Mouse (Mus musculus) activated CD4-positive, CD25-positive, alpha-beta regulatory T cell, adult 4 months (primary cell): ENCODE data around the gene Lrrc28. TPM values are rescaled to one million over a fixed set of nuclear protein-coding genes. Genes with fewer than 3 reads are reported as not detected.

Source experiments
- ATAC-seq: one replicate; pipeline ENCODE4 v1.8.0; 2017
- polyA plus RNA-seq, 2 experiments: library from polyadenylated mRNA; unstranded; fragments of 100-300 nt; shearing (Covaris generic); gene quantifications; one replicate each; pipeline ENCODE4 v1.2.1; 2017

The Lrrc28 gene
- polyA plus RNA-seq, 2 experiments from 2014 or later: 18.4 to 20.6 TPM

- ATAC-seq: no peak
Measured at GRCm38 (mm10) chr7:67592670-67593069, 52.4 kb downstream of the Lrrc28 start.

GRCm38 (mm10) chr7:67588743-67589142 lies 56.3 kb downstream of the Lrrc28 start:
- ATAC-seq: no peak

- ATAC-seq: no peak
Measured at GRCm38 (mm10) chr7:67586479-67586878, 58.6 kb downstream of the Lrrc28 start.

- ATAC-seq: no peak
Measured at GRCm38 (mm10) chr7:67583852-67584251, 61.2 kb downstream of the Lrrc28 start.

GRCm38 (mm10) chr7:67578783-67579482 lies 66.1 kb downstream of the Lrrc28 start:
- no peak for ATAC-seq

- no peak for ATAC-seq
Measured at GRCm38 (mm10) chr7:67578044-67578443, 67.0 kb downstream of the Lrrc28 start.

GRCm38 (mm10) chr7:67566510-67567237 lies 78.4 kb downstream of the Lrrc28 start:
- no peak for ATAC-seq

- no peak for ATAC-seq
Measured at GRCm38 (mm10) chr7:67565132-67565531, 79.9 kb downstream of the Lrrc28 start.

- ATAC-seq: no peak
Measured at GRCm38 (mm10) chr7:67562176-67562575, 82.9 kb downstream of the Lrrc28 start.

GRCm38 (mm10) chr7:67559486-67559885 lies 85.6 kb downstream of the Lrrc28 start:
- no peak for ATAC-seq

GRCm38 (mm10) chr7:67558230-67558629 lies 86.8 kb downstream of the Lrrc28 start:
- no peak for ATAC-seq

GRCm38 (mm10) chr7:67554863-67555262 lies 90.2 kb downstream of the Lrrc28 start:
- no peak for ATAC-seq

- ATAC-seq: no peak
Measured at GRCm38 (mm10) chr7:67551242-67551641, 93.8 kb downstream of the Lrrc28 start.

- ATAC-seq: no peak
Measured at GRCm38 (mm10) chr7:67549073-67549561, 96.0 kb downstream of the Lrrc28 start.

- ATAC-seq: no peak
Measured at GRCm38 (mm10) chr7:67548599-67549041, 96.4 kb downstream of the Lrrc28 start.

- ATAC-seq: no peak
Measured at GRCm38 (mm10) chr7:67546282-67546681, 98.8 kb downstream of the Lrrc28 start.

- ATAC-seq: no peak
Measured at GRCm38 (mm10) chr7:67544586-67544985, 100.5 kb downstream of the Lrrc28 start.

GRCm38 (mm10) chr7:67543641-67544040 lies 101.4 kb downstream of the Lrrc28 start:
- ATAC-seq: no peak

GRCm38 (mm10) chr7:67536588-67537372 lies 108.3 kb downstream of the Lrrc28 start:
- ATAC-seq: no peak

- ATAC-seq: no peak
Measured at GRCm38 (mm10) chr7:67535941-67536340, 109.1 kb downstream of the Lrrc28 start.

GRCm38 (mm10) chr7:67530981-67531380 lies 114.1 kb downstream of the Lrrc28 start:
- no peak for ATAC-seq

GRCm38 (mm10) chr7:67529381-67529780 lies 115.7 kb downstream of the Lrrc28 start:
- ATAC-seq: no peak

- ATAC-seq: no peak
Measured at GRCm38 (mm10) chr7:67528821-67529221, 116.2 kb downstream of the Lrrc28 start.
